Mouse (Mus musculus) gastrocnemius, adult 2 months (tissue): Measurements from ENCODE around the gene Vmn1r235. TPM values are rescaled to one million over a fixed set of nuclear protein-coding genes. Genes with fewer than 3 reads are reported as not detected.
A peak's percentile ranks its signal among the peaks of the same experiment; 100 is the strongest.
"Not testable (repeated sequence)": the region's sequence is repeated elsewhere in the genome, so short reads cannot be mapped to it uniquely, and the experiment has no call there.

Experiments used
- DNase-seq: peaks from one replicate; pipeline ENCODE4 v3.0.0; 2022
- H3K27ac ChIP-seq: fragments of 200-600 bp; 2 replicates; pipeline ENCODE4 v1.8.1; 2022; ENCODE audit warnings: mild to moderate bottlenecking
- H3K4me3 ChIP-seq: fragments of 200-600 bp; 2 replicates; pipeline ENCODE4 v1.8.1; 2022; ENCODE audit warnings: mild to moderate bottlenecking, moderate library complexity
- CTCF ChIP-seq: fragments of 200-600 bp; IDR thresholded peaks from 2 replicates; pipeline ENCODE4 v1.8.1; 2022; ENCODE audit warnings: antibody characterized with exemption, mild to moderate bottlenecking, moderate library complexity
- intact Hi-C: fragments of 180-260 bp; cut with DNase I; formaldehyde crosslinking; loops from one replicate; pipeline ENCODE4 v1.15.1; 2025
- long read RNA-seq, 2 experiments: library from polyadenylated mRNA; stranded (forward); transcript quantifications; one replicate each; pipeline ENCODE4 v2.0.0; 2021
- microRNA-seq: library from miRNA; unstranded; fragments of <30 nt; microRNA quantifications from one replicate; pipeline ENCODE4 v1.2.0, GENCODE M21; 2021
- total RNA-seq, 2 experiments: library from RNA; stranded (reverse); gene quantifications; 2 replicates each; pipeline ENCODE4 v1.2.3; 2021

The Vmn1r235 gene
- total RNA-seq: not detected
- long read RNA-seq, experiment 1: 0 reads
- long read RNA-seq, experiment 2: 0 reads

GRCm38 (mm10) chr17:21256111-21256510 is at the start of gene Vmn1r235:
Gene Vmn1r235 (plus strand): TSS chr17:21256411.
- Histone ChIP-seq H3K4me3 (no peak within 1 kb of the TSS), H3K27ac (no peak within 1 kb of the TSS)
- no peak for TF ChIP-seq CTCF
- intact Hi-C loops: no loop called here
- no peak for DNase-seq

GRCm38 (mm10) chr17:21211081-21211480 is 45.1 kb upstream of the Vmn1r235 start:
- peak overlapping the region; percentile 3; the same call in 1 of the 2 replicates for H3K27ac ChIP-seq
- intact Hi-C loops, H3K4me3 ChIP-seq, DNase-seq: not testable (repeated sequence)

GRCm38 (mm10) chr17:21225787-21226186 is 30.4 kb upstream of the Vmn1r235 start, which contains the start of gene Vmn1r234:
Gene Vmn1r234 (plus strand): TSS chr17:21226087.
- intact Hi-C loops: no loop called here
- H3K4me3 ChIP-seq: no peak within 1 kb of the TSS

GRCm38 (mm10) chr17:21231654-21232053 is 24.6 kb upstream of the Vmn1r235 start:
- Histone ChIP-seq H3K27ac (no peak overlapping the region), H3K4me3 (no peak overlapping the region)
- DNase-seq: peak; percentile 38
- intact Hi-C loops: loop anchor here (5.0 to 10.0 kb wide), 2 partner anchors 303 to 346 kb away; partner anchors contain the start of gene Zfp52
- TF ChIP-seq CTCF: peak; percentile 62

More at GRCm38 (mm10) chr17:21225787-21226186, 30.4 kb upstream of the Vmn1r235 start, which contains the start of gene Vmn1r234:
- no peak for TF ChIP-seq CTCF
- no peak for DNase-seq
- no peak within 1 kb of the TSS for H3K27ac ChIP-seq

- Histone ChIP-seq H3K27ac (no peak overlapping the region), H3K4me3 (no peak overlapping the region)
- intact Hi-C loops: loop anchor here (1.0 to 2.0 kb wide), 2 partner anchors 150 to 245 kb away; no protein-coding TSS in a partner anchor
- DNase-seq: no peak
- peak; percentile 71 for TF ChIP-seq CTCF
Measured at GRCm38 (mm10) chr17:21272103-21272502, 15.9 kb downstream of the Vmn1r235 start.

- TF ChIP-seq CTCF: no peak
- Histone ChIP-seq H3K4me3 (no peak within 1 kb of the TSS), H3K27ac (no peak within 1 kb of the TSS)
- no peak for DNase-seq
- intact Hi-C loops: no loop called here
Measured at GRCm38 (mm10) chr17:21282642-21283041, 26.4 kb downstream of the Vmn1r235 start, which contains the start of gene Vmn1r236. Gene Vmn1r236 (plus strand): TSS chr17:21282942.

GRCm38 (mm10) chr17:21284395-21284794 is 28.2 kb downstream of the Vmn1r235 start:
- no peak for DNase-seq
- no peak for TF ChIP-seq CTCF
- H3K4me3 ChIP-seq: no peak overlapping the region
- H3K27ac ChIP-seq: no peak overlapping the region
- intact Hi-C loops: no loop called here

- intact Hi-C loops: no loop called here
- TF ChIP-seq CTCF: no peak
- DNase-seq: no peak
- Histone ChIP-seq H3K4me3 (no peak overlapping the region), H3K27ac (no peak overlapping the region)
Measured at GRCm38 (mm10) chr17:21289695-21290094, 33.5 kb downstream of the Vmn1r235 start.

GRCm38 (mm10) chr17:21311565-21311964 is 55.4 kb downstream of the Vmn1r235 start, which contains the start of gene Vmn1r237:
Gene Vmn1r237 (plus strand): TSS chr17:21311865.
- Histone ChIP-seq H3K4me3 (no peak within 1 kb of the TSS), H3K27ac (no peak within 1 kb of the TSS)
- DNase-seq: no peak
- intact Hi-C loops: no loop called here
- TF ChIP-seq CTCF: no peak

Small RNAs within 50 kb of the gene (microRNA-seq; reads per million reads assigned to microRNA genes)
- gene Gm26384: not detected

Other genes with a start within 250 kb of the Vmn1r235 start
- gene Zfp160, start 247.5 kb upstream of the Vmn1r235 start, total RNA-seq: 1 to 10 TPM; 6.5 to 8.0 TPM
- not detected for gene Vmn1r234, start 30.3 kb upstream of the Vmn1r235 start, total RNA-seq
- not detected for gene Vmn1r236, start 26.5 kb downstream of the Vmn1r235 start, total RNA-seq
- not detected for gene Vmn1r237, start 55.5 kb downstream of the Vmn1r235 start, total RNA-seq
- gene Zfp677, start 127.3 kb downstream of the Vmn1r235 start, total RNA-seq: under 1 TPM; 0.66 to 0.92 TPM
- gene Zfp54, start 166.8 kb downstream of the Vmn1r235 start, total RNA-seq: under 1 TPM; 0.33 to 0.89 TPM
- gene Zfp51, start 194.0 kb downstream of the Vmn1r235 start, total RNA-seq: 1 to 10 TPM; 9.5 to 9.7 TPM
- 1 to 10 TPM; 1.9 to 2.2 TPM for gene Zfp53, start 232.6 kb downstream of the Vmn1r235 start, total RNA-seq